Mouse (Mus musculus) forebrain, postnatal 0 days (tissue): ENCODE measurements around the gene Phf12. TPM values are rescaled to one million over a fixed set of nuclear protein-coding genes. Genes with fewer than 3 reads are reported as not detected.

ENCODE experiments used
- ATAC-seq: fragments of 200-750 bp; cut with Nextera tagmentation; 2 replicates; pipeline ENCODE4 v1.8.0; 2017; ENCODE audit warnings: mild to moderate bottlenecking, moderate library complexity
- DNase-seq: peaks from one replicate; pipeline ENCODE4 v3.0.0-alpha.2; 2015
- H3K27ac ChIP-seq: fragments of 300-500 bp; sonication (generic); 2 replicates; pipeline ENCODE4 v1.5.1; 2014; ENCODE audit warnings: low read depth, mild to moderate bottlenecking, antibody characterized with exemption, low read length, moderate library complexity, mixed read lengths
- H3K27me3 ChIP-seq: fragments of 300-500 bp; sonication (generic); 2 replicates; pipeline ENCODE4 v1.6.1; 2014; ENCODE audit warnings: mild to moderate bottlenecking, low read length, mixed read lengths; ENCODE audit not compliant: insufficient read depth
- H3K36me3 ChIP-seq: fragments of 300-500 bp; sonication (generic); 2 replicates; pipeline ENCODE4 v1.6.1; 2014; ENCODE audit warnings: mild to moderate bottlenecking, moderate library complexity; ENCODE audit not compliant: insufficient read depth
- H3K4me1 ChIP-seq: fragments of 300-500 bp; sonication (generic); 2 replicates; pipeline ENCODE4 v1.6.1; 2014; ENCODE audit warnings: antibody characterized with exemption; ENCODE audit not compliant: insufficient read depth
- H3K4me2 ChIP-seq: fragments of 300-500 bp; sonication (generic); 2 replicates; pipeline ENCODE4 v1.6.1; 2014; ENCODE audit warnings: low read depth, mild to moderate bottlenecking, moderate library complexity
- H3K4me3 ChIP-seq: fragments of 300-500 bp; sonication (generic); 2 replicates; pipeline ENCODE4 v1.5.1; 2014; ENCODE audit warnings: low read depth, low read length, mixed read lengths
- H3K9ac ChIP-seq: fragments of 300-500 bp; sonication (generic); 2 replicates; pipeline ENCODE4 v1.6.1; 2014; ENCODE audit warnings: mild to moderate bottlenecking
- H3K9me3 ChIP-seq: fragments of 300-500 bp; sonication (generic); 2 replicates; pipeline ENCODE4 v1.6.1; 2016; ENCODE audit warnings: low read length
- CTCF ChIP-seq: sonication (generic); IDR thresholded peaks from 2 replicates; pipeline ENCODE4 v1.5.1; 2016; ENCODE audit warnings: antibody characterized with exemption, control low read depth, low read depth
- WGBS: fragments of 180-500 bp; shearing (Covaris S2); extraction: QIAGEN DNeasy Blood & Tissue Kit; methylation state at CpG from one replicate; pipeline ENCODE4 v1.1.7; 2014; 5-methylcytosine and 5-hydroxymethylcytosine counted together
- polyA plus RNA-seq: library from polyadenylated mRNA; unstranded; fragments of >200 nt; fragmentation: Nextera tagmentation; extraction: Ambion mirVana; gene quantifications from 2 replicates; pipeline ENCODE4 v1.2.1, GENCODE M21; 2015
- total RNA-seq: library from RNA; depleted of rRNA; stranded (reverse); fragments of >200 nt; gene quantifications from 2 replicates; pipeline ENCODE4 v1.2.3, GENCODE M21; 2014

Phf12 gene
- total and polyA plus RNA-seq, 2 experiments from 2014 or later, result 9.1 to 49.3 TPM

- Histone ChIP-seq H3K4me3 (no peak overlapping the region), H3K4me2 (no peak overlapping the region), H3K27me3 (no peaks in the 10 kb centered on the region), H3K4me1 (no peaks in the 10 kb centered on the region), H3K36me3 (peaks cover 50% of the 10 kb centered on the region), H3K9me3 (no peaks in the 10 kb centered on the region), H3K27ac (no peak overlapping the region), H3K9ac (no peak overlapping the region)
- WGBS, result 46% methylated on average over 9 of the region's 9 CpGs
- peak; percentile 72 for DNase-seq
- TF ChIP-seq CTCF, result peak; percentile 86
- ATAC-seq, result peak; percentile 88
These were observed 77.5 kb downstream of the Phf12 start for GRCm38 (mm10) chr11:78059833-78060757.

DNA sequence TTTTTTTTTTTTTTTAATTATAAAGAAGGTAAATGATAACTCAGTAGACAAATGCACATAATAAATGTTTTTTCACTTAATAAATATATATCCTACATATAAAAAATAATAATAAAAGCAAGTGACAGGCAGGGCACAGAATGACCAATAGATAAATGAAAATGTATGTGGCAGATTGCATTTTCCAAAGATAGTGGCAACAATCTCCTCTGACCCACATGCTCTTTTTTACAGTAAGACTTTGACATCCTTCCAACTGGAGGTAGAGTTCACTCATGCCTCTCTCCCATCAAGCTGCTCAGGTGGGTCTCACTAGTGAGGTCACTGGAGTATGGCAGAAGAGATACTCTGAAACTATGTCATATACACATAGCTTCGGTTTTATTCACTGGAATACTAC is 80.0 kb downstream of the Phf12 start:
- DNase-seq (no peak), ATAC-seq (no peak)
- H3K4me3 ChIP-seq, result no peak overlapping the region
- no peaks in the 10 kb centered on the region for H3K9me3 ChIP-seq
- no peaks in the 10 kb centered on the region for H3K4me1 ChIP-seq
- no peak overlapping the region for H3K4me2 ChIP-seq
- WGBS, result 95% methylated on average over 1 of the region's 1 CpGs
- no peak overlapping the region for H3K9ac ChIP-seq
- H3K27me3 ChIP-seq, result no peaks in the 10 kb centered on the region
- H3K27ac ChIP-seq, result no peak overlapping the region
- peaks cover 27% of the 10 kb centered on the region for H3K36me3 ChIP-seq
- TF ChIP-seq CTCF, result no peak

- WGBS, result 57% methylated on average over 2 of the region's 2 CpGs
- Histone ChIP-seq H3K9ac (no peak overlapping the region), H3K4me2 (no peak overlapping the region), H3K4me3 (no peak overlapping the region), H3K27me3 (no peaks in the 10 kb centered on the region), H3K9me3 (no peaks in the 10 kb centered on the region), H3K27ac (no peak overlapping the region), H3K36me3 (no peaks in the 10 kb centered on the region), H3K4me1 (no peaks in the 10 kb centered on the region)
- DNase-seq (no peak), ATAC-seq (no peak)
- no peak for TF ChIP-seq CTCF
These were observed 83.4 kb downstream of the Phf12 start for GRCm38 (mm10) chr11:78065906-78066305.

GRCm38 (mm10) chr11:78066641-78067040 is 84.1 kb downstream of the Phf12 start:
- 62% methylated on average over 2 of the region's 2 CpGs for WGBS
- TF ChIP-seq CTCF, result no peak

DNA sequence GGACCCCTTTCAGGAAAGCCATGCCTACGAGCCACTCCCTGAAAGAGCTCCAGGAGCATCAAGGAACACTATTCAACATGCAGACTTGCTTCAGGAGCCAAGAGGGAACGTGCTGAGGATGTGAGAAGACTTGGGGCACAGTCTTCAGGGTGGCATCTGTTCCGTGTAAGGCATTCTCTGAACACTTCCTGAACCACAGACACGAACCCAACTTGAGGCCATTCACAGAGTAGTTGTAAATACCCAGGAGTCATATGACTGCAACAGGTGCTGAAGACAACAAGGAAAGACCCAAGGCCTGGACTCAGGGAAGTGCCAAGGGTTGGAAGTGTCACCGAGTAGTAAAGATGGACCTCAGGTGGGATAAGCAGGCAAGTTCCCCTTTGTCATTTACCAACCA is 85.0 kb downstream of the Phf12 start:
- Histone ChIP-seq H3K4me2 (no peak overlapping the region), H3K9ac (no peak overlapping the region), H3K27ac (no peak overlapping the region), H3K9me3 (no peaks in the 10 kb centered on the region), H3K4me3 (no peak overlapping the region), H3K36me3 (peaks cover 4% of the 10 kb centered on the region), H3K4me1 (no peaks in the 10 kb centered on the region), H3K27me3 (no peaks in the 10 kb centered on the region)
- ATAC-seq, result no peak
- 71% methylated on average over 5 of the region's 5 CpGs for WGBS
- no peak for DNase-seq
- no peak for TF ChIP-seq CTCF

More at GRCm38 (mm10) chr11:78066641-78067040, 84.1 kb downstream of the Phf12 start:
- Histone ChIP-seq H3K4me2 (no peak overlapping the region), H3K27ac (no peak overlapping the region), H3K27me3 (no peaks in the 10 kb centered on the region), H3K9me3 (no peaks in the 10 kb centered on the region), H3K4me1 (no peaks in the 10 kb centered on the region), H3K9ac (no peak overlapping the region), H3K4me3 (no peak overlapping the region), H3K36me3 (no peaks in the 10 kb centered on the region)
- ATAC-seq (no peak), DNase-seq (no peak)

DNA sequence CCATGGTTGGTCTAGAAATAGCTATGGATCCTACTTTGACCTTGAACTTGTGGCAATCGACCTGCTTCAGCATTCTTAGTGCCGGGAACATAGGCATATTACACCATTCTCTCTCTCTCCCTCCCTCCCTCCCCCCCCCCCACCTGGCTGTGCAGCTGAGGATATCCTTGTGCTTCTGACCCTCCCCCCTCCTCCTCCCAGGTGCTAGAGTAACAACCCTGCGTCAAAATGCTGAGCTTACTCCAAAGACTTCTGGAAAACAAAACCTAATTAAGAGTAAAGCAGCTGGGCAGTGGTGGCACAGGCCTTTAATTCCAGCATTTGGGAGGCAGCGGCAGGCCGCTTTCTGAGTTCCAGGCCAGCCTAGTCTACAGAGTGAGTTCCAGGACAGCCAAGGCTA is 86.6 kb downstream of the Phf12 start:
- Histone ChIP-seq H3K27ac (no peak overlapping the region), H3K4me2 (no peak overlapping the region), H3K27me3 (no peaks in the 10 kb centered on the region), H3K4me1 (no peaks in the 10 kb centered on the region), H3K36me3 (peaks cover 15% of the 10 kb centered on the region), H3K4me3 (no peak overlapping the region), H3K9me3 (no peaks in the 10 kb centered on the region), H3K9ac (no peak overlapping the region)
- DNase-seq (no peak), ATAC-seq (no peak)
- 81% methylated on average over 5 of the region's 5 CpGs for WGBS
- no peak for TF ChIP-seq CTCF

- TF ChIP-seq CTCF, result no peak
- Histone ChIP-seq H3K9me3 (no peaks in the 10 kb centered on the region), H3K4me2 (no peak overlapping the region), H3K27ac (no peak overlapping the region), H3K27me3 (no peaks in the 10 kb centered on the region), H3K36me3 (peaks cover 20% of the 10 kb centered on the region), H3K9ac (no peak overlapping the region), H3K4me1 (no peaks in the 10 kb centered on the region), H3K4me3 (no peak overlapping the region)
- 86% methylated on average over 6 of the region's 6 CpGs for WGBS
- ATAC-seq, result no peak
- no peak for DNase-seq
These were observed 87.1 kb downstream of the Phf12 start for GRCm38 (mm10) chr11:78069646-78070045.
